Mouse (Mus musculus) kidney, adult 2 months (tissue): ENCODE data around the gene Grin2d.

Source experiments
- CTCF ChIP-seq: fragments of 200-500 bp; conservative IDR thresholded peaks from 2 replicates; pipeline ENCODE4 v1.5.1; 2011; ENCODE audit warnings: low read depth, mild to moderate bottlenecking, control low read depth, low read length, moderate library complexity, mixed read lengths; ENCODE audit not compliant: insufficient read depth, insufficient read length
- POLR2A ChIP-seq: fragments of 200-500 bp; IDR thresholded peaks from one replicate; pipeline ENCODE4 v1.6.1; 2011; ENCODE audit warnings: low read depth, low read length, control low read depth

GRCm38 (mm10) chr7:45842950-45843744 lies 35.0 kb downstream of the Grin2d start:
- no peak for TF ChIP-seq CTCF
- TF ChIP-seq POLR2A: no peak
